Mouse (Mus musculus): ENCODE data around the gene Ube2q1. TPM values are rescaled to one million over a fixed set of nuclear protein-coding genes. Genes with fewer than 3 reads are reported as not detected.
A peak's percentile ranks its signal among the peaks of the same experiment; 100 is the strongest.

The Ube2q1 gene
- total RNA-seq (2014; rRNA removed) = 12.5 and 16.6 TPM in 2 replicates
- polyA plus RNA-seq (2012; rRNA removed) = 9.1 and 10.0 TPM in 2 replicates

GRCm38 (mm10) chr3:89772968-89773709, at the start of gene Ube2q1:
TSS of gene Ube2q1 (plus strand) at chr3:89773616.
- Histone ChIP-seq H3K4me1 (ENCODE audit: control insufficient read depth, insufficient read depth, low read length) (peaks cover 7% of the 10 kb centered on the region), H3K4me3 (ENCODE audit: insufficient read depth, low read depth, low read length) (peak within 1 kb of the TSS; percentile 67), H3K79me2 (ENCODE audit: control insufficient read depth, insufficient read depth, low read length) (peaks cover 6% of the 10 kb centered on the region; the same call in 1 of the 2 replicates), H3K9ac (ENCODE audit: low read depth, low read length) (peak within 1 kb of the TSS; percentile 75), H3K27me3 (ENCODE audit: control insufficient read depth, insufficient read depth, low read length) (no peaks in the 10 kb centered on the region), H3K36me3 (ENCODE audit: control insufficient read depth, insufficient read depth, low read length) (peaks cover 15% of the 10 kb centered on the region), H3K27ac (replicated peaks; ENCODE audit: insufficient read depth, low read depth, low read length) (peak within 1 kb of the TSS; percentile 69)
- TF ChIP-seq POLR2A (IDR thresholded peaks at IDR 0.05; ENCODE audit: extremely low read depth, insufficient read depth, low read length) (peak; percentile 57; the same call in 1 of the 2 replicates), CTCF (IDR thresholded peaks at IDR 0.05; ENCODE audit: low read depth, low read length) (no peak)
- DNase-seq (ENCODE audit: extremely low read depth, low read depth, low spot score) = peak; percentile 82
- WGBS = 1% methylated on average over 84 of the region's 90 CpGs

- Histone ChIP-seq H3K36me3 (ENCODE audit: control insufficient read depth, insufficient read depth, low read length) (no peaks in the 10 kb centered on the region), H3K27me3 (ENCODE audit: control insufficient read depth, insufficient read depth, low read length) (no peaks in the 10 kb centered on the region), H3K4me1 (ENCODE audit: control insufficient read depth, insufficient read depth, low read length) (peaks cover 8% of the 10 kb centered on the region; the same call in 1 of the 2 replicates), H3K79me2 (ENCODE audit: control insufficient read depth, insufficient read depth, low read length) (peaks cover 9% of the 10 kb centered on the region; the same call in 1 of the 2 replicates), H3K27ac (replicated peaks; ENCODE audit: insufficient read depth, low read depth, low read length) (no peak overlapping the region), H3K4me3 (ENCODE audit: insufficient read depth, low read depth, low read length) (no peak overlapping the region), H3K9ac (ENCODE audit: low read depth, low read length) (no peak overlapping the region)
- TF ChIP-seq POLR2A (IDR thresholded peaks at IDR 0.05; ENCODE audit: extremely low read depth, insufficient read depth, low read length) (no peak), CTCF (IDR thresholded peaks at IDR 0.05; ENCODE audit: low read depth, low read length) (peak; percentile 73)
- 21% methylated on average over 4 of the region's 4 CpGs for WGBS
- DNase-seq (ENCODE audit: extremely low read depth, low read depth, low spot score) = peak; percentile 17
Observed at GRCm38 (mm10) chr3:89727028-89727427, 46.4 kb upstream of the Ube2q1 start.

GRCm38 (mm10) chr3:89728848-89729247, 44.6 kb upstream of the Ube2q1 start:
- peaks cover 8% of the 10 kb centered on the region; the same call in 1 of the 2 replicates for H3K4me1 ChIP-seq (ENCODE audit: control insufficient read depth, insufficient read depth, low read length)
- H3K27me3 ChIP-seq (ENCODE audit: control insufficient read depth, insufficient read depth, low read length) = no peaks in the 10 kb centered on the region
- H3K4me3 ChIP-seq (ENCODE audit: insufficient read depth, low read depth, low read length) = no peak overlapping the region
- no peak for DNase-seq (ENCODE audit: extremely low read depth, low read depth, low spot score)
- no peak overlapping the region for H3K9ac ChIP-seq (ENCODE audit: low read depth, low read length)
- H3K36me3 ChIP-seq (ENCODE audit: control insufficient read depth, insufficient read depth, low read length) = no peaks in the 10 kb centered on the region
- no peak overlapping the region for H3K27ac ChIP-seq (replicated peaks; ENCODE audit: insufficient read depth, low read depth, low read length)
- H3K79me2 ChIP-seq (ENCODE audit: control insufficient read depth, insufficient read depth, low read length) = peaks cover 14% of the 10 kb centered on the region; the same call in 1 of the 2 replicates
- TF ChIP-seq CTCF (IDR thresholded peaks at IDR 0.05; ENCODE audit: low read depth, low read length) = no peak
- TF ChIP-seq POLR2A (IDR thresholded peaks at IDR 0.05; ENCODE audit: extremely low read depth, insufficient read depth, low read length) = no peak
- WGBS = 77% methylated on average over 2 of the region's 2 CpGs

- peak; percentile 76; the same call in 1 of the 2 replicates for TF ChIP-seq POLR2A (IDR thresholded peaks at IDR 0.05; ENCODE audit: extremely low read depth, insufficient read depth, low read length)
- TF ChIP-seq CTCF (IDR thresholded peaks at IDR 0.05; ENCODE audit: low read depth, low read length) = no peak
- peaks cover 8% of the 10 kb centered on the region; the same call in 1 of the 2 replicates for H3K4me1 ChIP-seq (ENCODE audit: control insufficient read depth, insufficient read depth, low read length)
- H3K27ac ChIP-seq (replicated peaks; ENCODE audit: insufficient read depth, low read depth, low read length) = peak overlapping the region; percentile 85
- WGBS = under 1% methylated on average over 31 of the region's 32 CpGs
- no peaks in the 10 kb centered on the region for H3K27me3 ChIP-seq (ENCODE audit: control insufficient read depth, insufficient read depth, low read length)
- peak; percentile 86 for DNase-seq (ENCODE audit: extremely low read depth, low read depth, low spot score)
- peaks cover 14% of the 10 kb centered on the region; the same call in 1 of the 2 replicates for H3K79me2 ChIP-seq (ENCODE audit: control insufficient read depth, insufficient read depth, low read length)
- peak overlapping the region; percentile 66 for H3K4me3 ChIP-seq (ENCODE audit: insufficient read depth, low read depth, low read length)
- H3K36me3 ChIP-seq (ENCODE audit: control insufficient read depth, insufficient read depth, low read length) = no peaks in the 10 kb centered on the region
- peak overlapping the region; percentile 79 for H3K9ac ChIP-seq (ENCODE audit: low read depth, low read length)
Observed at GRCm38 (mm10) chr3:89730350-89731331, 42.8 kb upstream of the Ube2q1 start.

GRCm38 (mm10) chr3:89732091-89732490, 41.3 kb upstream of the Ube2q1 start:
- DNase-seq (ENCODE audit: extremely low read depth, low read depth, low spot score) = no peak
- Histone ChIP-seq H3K4me3 (ENCODE audit: insufficient read depth, low read depth, low read length) (no peak overlapping the region), H3K4me1 (ENCODE audit: control insufficient read depth, insufficient read depth, low read length) (peaks cover 8% of the 10 kb centered on the region; the same call in 1 of the 2 replicates), H3K27me3 (ENCODE audit: control insufficient read depth, insufficient read depth, low read length) (no peaks in the 10 kb centered on the region), H3K27ac (replicated peaks; ENCODE audit: insufficient read depth, low read depth, low read length) (no peak overlapping the region), H3K9ac (ENCODE audit: low read depth, low read length) (no peak overlapping the region), H3K79me2 (ENCODE audit: control insufficient read depth, insufficient read depth, low read length) (peaks cover 14% of the 10 kb centered on the region; the same call in 1 of the 2 replicates), H3K36me3 (ENCODE audit: control insufficient read depth, insufficient read depth, low read length) (peaks cover 5% of the 10 kb centered on the region; the same call in 1 of the 2 replicates)
- 81% methylated on average over 4 of the region's 4 CpGs for WGBS
- TF ChIP-seq POLR2A (IDR thresholded peaks at IDR 0.05; ENCODE audit: extremely low read depth, insufficient read depth, low read length) (no peak), CTCF (IDR thresholded peaks at IDR 0.05; ENCODE audit: low read depth, low read length) (no peak)

Measured in liver, adult 2 months (tissue).